Mouse (Mus musculus) lung, adult 2 months (tissue): ENCODE measurements around the gene Glt8d1.

Source experiments
- CTCF ChIP-seq: fragments of 200-500 bp; IDR thresholded peaks from 2 replicates; pipeline ENCODE4 v1.5.1; 2011; ENCODE audit warnings: mild to moderate bottlenecking, low read length, control low read depth; ENCODE audit not compliant: insufficient read depth
- POLR2A ChIP-seq: fragments of 200-500 bp; IDR thresholded peaks from 2 replicates; pipeline ENCODE4 v1.6.1; 2011; ENCODE audit warnings: low read depth, mild to moderate bottlenecking, control low read depth, low read length, borderline replicate concordance; ENCODE audit errors: extremely low read depth

DNA sequence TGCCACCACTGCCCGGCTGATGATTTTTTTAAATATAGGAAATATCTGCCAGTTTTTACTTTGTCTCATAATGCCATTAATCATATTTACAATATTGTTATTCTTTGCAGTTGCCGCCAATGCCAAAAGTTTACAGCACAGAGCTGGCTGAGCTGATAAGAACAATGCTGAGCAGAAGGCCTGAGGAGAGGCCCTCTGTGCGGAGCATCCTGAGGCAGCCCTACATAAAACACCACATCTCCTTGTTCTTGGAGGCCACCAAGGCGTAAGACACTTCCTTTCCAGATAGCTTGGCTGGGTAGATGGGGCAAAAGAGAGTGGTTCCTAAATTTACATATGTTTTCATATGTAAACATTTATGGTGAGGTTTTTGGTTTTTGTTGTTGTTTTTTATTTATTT, 42.2 kb upstream of the Glt8d1 start:
- TF ChIP-seq CTCF (no peak), POLR2A (no peak)
